Mouse (Mus musculus): ENCODE results near the gene Myo1e.

The Myo1e gene

GRCm38 (mm10) chr9:70281407-70281806 lies 74.3 kb downstream of the Myo1e start:
- DNase-seq (ENCODE audit: low read depth, low spot score), result no peak

GRCm38 (mm10) chr9:70282107-70282506 lies 75.0 kb downstream of the Myo1e start:
- no peak for DNase-seq (ENCODE audit: low read depth, low spot score)

GRCm38 (mm10) chr9:70283151-70283550 lies 76.0 kb downstream of the Myo1e start:
- DNase-seq (ENCODE audit: low read depth, low spot score), result no peak

- DNase-seq (ENCODE audit: low read depth, low spot score), result no peak
Measured at GRCm38 (mm10) chr9:70284584-70285140, 77.5 kb downstream of the Myo1e start.

- no peak for DNase-seq (ENCODE audit: low read depth, low spot score)
Measured at GRCm38 (mm10) chr9:70290785-70291184, 83.6 kb downstream of the Myo1e start.

GRCm38 (mm10) chr9:70296916-70297315 lies 89.8 kb downstream of the Myo1e start:
- DNase-seq (ENCODE audit: low read depth, low spot score), result no peak

GRCm38 (mm10) chr9:70298221-70298620 lies 91.1 kb downstream of the Myo1e start:
- DNase-seq (ENCODE audit: low read depth, low spot score), result no peak

GRCm38 (mm10) chr9:70300705-70301104 lies 93.6 kb downstream of the Myo1e start:
- DNase-seq (ENCODE audit: low read depth, low spot score), result no peak

GRCm38 (mm10) chr9:70301598-70301997 lies 94.4 kb downstream of the Myo1e start:
- DNase-seq (ENCODE audit: low read depth, low spot score), result no peak

- no peak for DNase-seq (ENCODE audit: low read depth, low spot score)
Measured at GRCm38 (mm10) chr9:70304901-70305300, 97.8 kb downstream of the Myo1e start.

- no peak for DNase-seq (ENCODE audit: low read depth, low spot score)
Measured at GRCm38 (mm10) chr9:70310046-70310445, 102.9 kb downstream of the Myo1e start.

GRCm38 (mm10) chr9:70314019-70314418 lies 106.9 kb downstream of the Myo1e start:
- DNase-seq (ENCODE audit: low read depth, low spot score), result no peak

- no peak for DNase-seq (ENCODE audit: low read depth, low spot score)
Measured at GRCm38 (mm10) chr9:70315130-70315529, 108.0 kb downstream of the Myo1e start.

GRCm38 (mm10) chr9:70318601-70319000 lies 111.5 kb downstream of the Myo1e start:
- DNase-seq (ENCODE audit: low read depth, low spot score), result no peak

GRCm38 (mm10) chr9:70324336-70324735 lies 117.2 kb downstream of the Myo1e start:
- DNase-seq (ENCODE audit: low read depth, low spot score), result no peak

GRCm38 (mm10) chr9:70325880-70326595 lies 118.9 kb downstream of the Myo1e start:
- no peak for DNase-seq (ENCODE audit: low read depth, low spot score)

- DNase-seq (ENCODE audit: low read depth, low spot score), result no peak
Measured at GRCm38 (mm10) chr9:70328193-70328841, 121.2 kb downstream of the Myo1e start.

- DNase-seq (ENCODE audit: low read depth, low spot score), result no peak
Measured at GRCm38 (mm10) chr9:70331727-70332335, 124.7 kb downstream of the Myo1e start.

- DNase-seq (ENCODE audit: low read depth, low spot score), result no peak
Measured at GRCm38 (mm10) chr9:70338391-70338790, 131.2 kb downstream of the Myo1e start.

GRCm38 (mm10) chr9:70338894-70339293 lies 131.7 kb downstream of the Myo1e start:
- no peak for DNase-seq (ENCODE audit: low read depth, low spot score)

GRCm38 (mm10) chr9:70349274-70349673 lies 142.1 kb downstream of the Myo1e start:
- DNase-seq (ENCODE audit: low read depth, low spot score), result no peak

- DNase-seq (ENCODE audit: low read depth, low spot score), result peak; percentile 19
Measured at GRCm38 (mm10) chr9:70351570-70352277, 144.6 kb downstream of the Myo1e start.
